Mouse (Mus musculus): ENCODE results near the gene Camta1.

Camta1 gene

GRCm38 (mm10) chr4:151207566-151207965 is 654.1 kb downstream of the Camta1 start:
- DNase-seq (ENCODE audit: low spot score) = no peak

GRCm38 (mm10) chr4:151202891-151203290 is 658.8 kb downstream of the Camta1 start:
- DNase-seq (ENCODE audit: low spot score) = no peak

GRCm38 (mm10) chr4:151200316-151200715 is 661.4 kb downstream of the Camta1 start:
- DNase-seq (ENCODE audit: low spot score) = peak; percentile 54

- no peak for DNase-seq (ENCODE audit: low spot score)
These were observed 666.5 kb downstream of the Camta1 start for GRCm38 (mm10) chr4:151195126-151195525.

- DNase-seq (ENCODE audit: low spot score) = no peak
These were observed 667.0 kb downstream of the Camta1 start for GRCm38 (mm10) chr4:151194715-151195097.

GRCm38 (mm10) chr4:151194030-151194714 is 667.5 kb downstream of the Camta1 start:
- DNase-seq (ENCODE audit: low spot score) = no peak

GRCm38 (mm10) chr4:151186447-151186846 is 675.2 kb downstream of the Camta1 start:
- no peak for DNase-seq (ENCODE audit: low spot score)

- DNase-seq (ENCODE audit: low spot score) = no peak
These were observed 675.9 kb downstream of the Camta1 start for GRCm38 (mm10) chr4:151185750-151186149.

GRCm38 (mm10) chr4:151180394-151180902 is 681.2 kb downstream of the Camta1 start:
- DNase-seq (ENCODE audit: low spot score) = no peak

GRCm38 (mm10) chr4:151179639-151180038 is 682.0 kb downstream of the Camta1 start:
- no peak for DNase-seq (ENCODE audit: low spot score)

GRCm38 (mm10) chr4:151178970-151179378 is 682.7 kb downstream of the Camta1 start:
- peak; percentile 65 for DNase-seq (ENCODE audit: low spot score)

GRCm38 (mm10) chr4:151172526-151172925 is 689.1 kb downstream of the Camta1 start:
- DNase-seq (ENCODE audit: low spot score) = no peak

GRCm38 (mm10) chr4:151171117-151171516 is 690.6 kb downstream of the Camta1 start:
- DNase-seq (ENCODE audit: low spot score) = no peak

GRCm38 (mm10) chr4:151170658-151171057 is 691.0 kb downstream of the Camta1 start:
- DNase-seq (ENCODE audit: low spot score) = no peak

- no peak for DNase-seq (ENCODE audit: low spot score)
These were observed 694.7 kb downstream of the Camta1 start for GRCm38 (mm10) chr4:151166969-151167368.

- DNase-seq (ENCODE audit: low spot score) = peak; percentile 78
These were observed 696.1 kb downstream of the Camta1 start for GRCm38 (mm10) chr4:151165539-151165938.

GRCm38 (mm10) chr4:151164309-151164708 is 697.4 kb downstream of the Camta1 start:
- no peak for DNase-seq (ENCODE audit: low spot score)

- DNase-seq (ENCODE audit: low spot score) = no peak
These were observed 699.8 kb downstream of the Camta1 start for GRCm38 (mm10) chr4:151161869-151162268.

GRCm38 (mm10) chr4:151160932-151161331 is 700.7 kb downstream of the Camta1 start:
- no peak for DNase-seq (ENCODE audit: low spot score)

GRCm38 (mm10) chr4:151160476-151160875 is 701.2 kb downstream of the Camta1 start:
- no peak for DNase-seq (ENCODE audit: low spot score)

GRCm38 (mm10) chr4:151158250-151158649 is 703.4 kb downstream of the Camta1 start:
- DNase-seq (ENCODE audit: low spot score) = no peak

GRCm38 (mm10) chr4:151156904-151157303 is 704.8 kb downstream of the Camta1 start:
- peak; percentile 81 for DNase-seq (ENCODE audit: low spot score)

- no peak for DNase-seq (ENCODE audit: low spot score)
These were observed 706.1 kb downstream of the Camta1 start for GRCm38 (mm10) chr4:151155587-151155986.

GRCm38 (mm10) chr4:151154306-151154705 is 707.4 kb downstream of the Camta1 start:
- no peak for DNase-seq (ENCODE audit: low spot score)

Data from left cerebral cortex, adult 11 months (tissue).